Mouse (Mus musculus) liver, embryonic 14.5 days (tissue): ENCODE measurements around the gene Trim41. TPM values are rescaled to one million over a fixed set of nuclear protein-coding genes. Genes with fewer than 3 reads are reported as not detected.

Source experiments
- ATAC-seq: fragments of 200-750 bp; cut with Nextera tagmentation; 2 replicates; pipeline ENCODE4 v1.8.0; 2017; ENCODE audit warnings: moderate number of reproducible peaks, mild to moderate bottlenecking, moderate library complexity; ENCODE audit not compliant: insufficient read depth
- DNase-seq, 3 experiments: peaks; one replicate each; pipeline ENCODE4 v3.0.0-alpha.2; 2012 to 2013; ENCODE audit warnings: low read depth in 3 of 3, low spot score in 3 of 3
- H3K27ac ChIP-seq: fragments of 300-500 bp; sonication (generic); 2 replicates; pipeline ENCODE4 v1.5.1; 2014; ENCODE audit warnings: moderate library complexity, mild to moderate bottlenecking, control low read depth, inconsistent platforms
- H3K27me3 ChIP-seq: fragments of 300-500 bp; sonication (generic); 2 replicates; pipeline ENCODE4 v1.6.1; 2014; ENCODE audit warnings: mild to moderate bottlenecking, low read length, moderate library complexity; ENCODE audit not compliant: control insufficient read depth, insufficient read depth
- H3K36me3 ChIP-seq: fragments of 300-500 bp; sonication (generic); replicated peaks from 2 replicates; pipeline ENCODE4 v1.6.1; 2014; ENCODE audit warnings: low read depth; ENCODE audit not compliant: control insufficient read depth, insufficient read depth
- H3K4me1 ChIP-seq, 2 experiments: fragments of 200-500 bp in 1 of 2; fragments of 300-500 bp in 1 of 2; sonication (generic) in 1 of 2; replicated peaks; 2 replicates each; pipeline ENCODE4 v1.6.1; 2012 to 2014; ENCODE audit warnings: antibody characterized with exemption in 1 of 2, inconsistent platforms in 1 of 2, low read length in 1 of 2; ENCODE audit not compliant: control insufficient read depth in 2 of 2, insufficient read depth in 2 of 2
- H3K4me2 ChIP-seq: fragments of 300-500 bp; sonication (generic); 2 replicates; pipeline ENCODE4 v1.6.1; 2014; ENCODE audit warnings: low read depth, mild to moderate bottlenecking, control low read depth, moderate library complexity
- H3K4me3 ChIP-seq, 2 experiments: fragments of 200-500 bp in 1 of 2; fragments of 300-500 bp in 1 of 2; sonication (generic) in 1 of 2; 2 replicates each; pipeline ENCODE4 v1.5.1; 2012 to 2014; ENCODE audit warnings: low read depth in 2 of 2, low read length in 2 of 2, mild to moderate bottlenecking in 2 of 2, control low read depth in 1 of 2, inconsistent platforms in 1 of 2, moderate library complexity in 1 of 2; ENCODE audit not compliant: insufficient read depth in 1 of 2
- H3K9ac ChIP-seq: fragments of 300-500 bp; sonication (generic); replicated peaks from 2 replicates; pipeline ENCODE4 v1.6.1; 2014; ENCODE audit warnings: mild to moderate bottlenecking, control low read depth, moderate library complexity
- H3K9me3 ChIP-seq: fragments of 300-500 bp; sonication (generic); 2 replicates; pipeline ENCODE4 v1.6.1; 2016; ENCODE audit warnings: low read length, mixed read lengths; ENCODE audit not compliant: control insufficient read depth
- CTCF ChIP-seq: IDR thresholded peaks from 2 replicates; pipeline ENCODE4 v1.5.1; 2016; ENCODE audit warnings: antibody characterized with exemption, low read depth, control low read depth
- EP300 ChIP-seq: IDR thresholded peaks from 2 replicates; pipeline ENCODE4 v1.6.1; 2016; ENCODE audit warnings: antibody characterized with exemption, low read depth
- WGBS: fragments of 180-500 bp; shearing (Covaris S2); extraction: QIAGEN DNeasy Blood & Tissue Kit; methylation state at CpG from one replicate; pipeline ENCODE4 v1.1.7; 2014; ENCODE audit not compliant: insufficient replicate concordance; 5-methylcytosine and 5-hydroxymethylcytosine counted together
- polyA plus RNA-seq, 2 experiments: library from polyadenylated mRNA; depleted of rRNA in 1 of 2; stranded (reverse) in 1 of 2; unstranded in 1 of 2; fragments of >200 nt; fragmentation: Nextera tagmentation in 1 of 2; extraction: Ambion mirVana in 1 of 2; gene quantifications; 2 replicates each; pipeline versions ENCODE4 v1.2.1 to v1.2.3; 2012 to 2014

Trim41 gene
- polyA plus RNA-seq, 2 experiments, result 1.0 to 9.2 TPM

DNA sequence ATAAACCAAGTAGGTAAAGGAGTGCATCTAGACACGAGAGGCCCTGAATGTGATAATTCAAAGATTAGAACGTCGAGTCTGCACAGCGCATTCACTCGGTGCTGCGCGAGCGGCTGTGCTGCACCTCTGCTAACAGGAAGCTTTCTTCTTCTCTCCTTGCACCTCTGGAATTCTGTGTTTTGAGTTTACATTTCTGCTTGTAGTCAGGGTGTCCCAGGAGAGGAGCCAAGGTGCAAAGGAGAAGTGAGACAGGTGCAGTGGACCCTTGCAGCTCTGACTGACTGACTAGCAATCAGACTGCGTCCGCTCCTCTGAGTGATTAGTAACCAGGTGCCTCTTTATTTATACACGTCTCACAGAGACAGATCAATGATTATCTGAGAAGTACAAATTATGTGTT is 26.0 kb upstream of the Trim41 start:
- ATAC-seq, result no peak
- WGBS, result 71% methylated on average over 11 of the region's 11 CpGs

GRCm38 (mm10) chr11:48842378-48842792 is 25.2 kb upstream of the Trim41 start:
- 65% methylated on average over 4 of the region's 4 CpGs for WGBS
- Histone ChIP-seq H3K4me1 (peaks cover 6% of the 10 kb centered on the region in 2 experiments), H3K9me3 (no peaks in the 10 kb centered on the region), H3K36me3 (no peaks in the 10 kb centered on the region), H3K9ac (no peak overlapping the region), H3K27ac (no peak overlapping the region), H3K27me3 (peaks cover 1% of the 10 kb centered on the region), H3K4me2 (no peak overlapping the region), H3K4me3 (no peak overlapping the region)
- DNase-seq (no peak), ATAC-seq (no peak)
- TF ChIP-seq CTCF (no peak), EP300 (no peak)

More for the DNA sequence above, 26.0 kb upstream of the Trim41 start:
- H3K36me3 ChIP-seq, result no peaks in the 10 kb centered on the region
- TF ChIP-seq EP300 (no peak), CTCF (no peak)
- H3K27me3 ChIP-seq, result no peaks in the 10 kb centered on the region
- H3K4me1 ChIP-seq, result peaks cover 3 to 5% of the 10 kb centered on the region in 2 experiments
- DNase-seq, result no peak
- no peak overlapping the region for H3K4me2 ChIP-seq
- H3K27ac ChIP-seq, result no peak overlapping the region
- H3K9me3 ChIP-seq, result no peaks in the 10 kb centered on the region
- H3K9ac ChIP-seq, result no peak overlapping the region
- H3K4me3 ChIP-seq, result no peak overlapping the region

DNA sequence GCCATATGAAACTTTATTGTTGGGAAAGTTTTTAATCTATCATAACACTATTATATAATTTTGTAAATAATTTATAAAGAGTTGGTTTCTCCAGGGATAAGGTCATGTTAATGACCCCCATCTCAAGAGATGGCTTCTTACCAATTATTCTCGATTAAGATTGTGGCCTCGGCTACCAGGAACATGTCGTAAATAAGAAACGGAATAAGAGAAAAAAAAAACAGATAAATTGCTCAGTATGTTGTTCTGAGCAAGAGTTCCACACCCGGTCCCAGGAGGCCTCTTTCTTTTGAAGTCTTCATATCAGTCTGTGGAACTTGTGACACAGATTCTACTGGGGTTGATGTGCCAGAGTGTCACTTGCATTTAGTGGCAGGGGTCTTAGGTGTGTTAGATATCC is 24.1 kb upstream of the Trim41 start:
- Histone ChIP-seq H3K4me2 (no peak overlapping the region), H3K27ac (no peak overlapping the region), H3K36me3 (no peaks in the 10 kb centered on the region), H3K4me1 (peaks cover 6 to 11% of the 10 kb centered on the region in 2 experiments), H3K9ac (no peak overlapping the region), H3K9me3 (no peaks in the 10 kb centered on the region), H3K4me3 (no peak overlapping the region), H3K27me3 (peaks cover 11% of the 10 kb centered on the region)
- DNase-seq, result no peak
- TF ChIP-seq EP300 (no peak), CTCF (no peak)
- no peak for ATAC-seq
- 62% methylated on average over 5 of the region's 5 CpGs for whole genome bisulfite sequencing

GRCm38 (mm10) chr11:48840805-48841204 is 23.7 kb upstream of the Trim41 start:
- no peak overlapping the region for H3K9ac ChIP-seq
- TF ChIP-seq EP300 (no peak), CTCF (no peak)
- H3K27me3 ChIP-seq, result peaks cover 11% of the 10 kb centered on the region
- H3K4me1 ChIP-seq, result peaks cover 6 to 11% of the 10 kb centered on the region in 2 experiments
- no peaks in the 10 kb centered on the region for H3K9me3 ChIP-seq
- no peak overlapping the region for H3K4me3 ChIP-seq
- H3K36me3 ChIP-seq, result no peaks in the 10 kb centered on the region
- DNase-seq (no peak), ATAC-seq (no peak)
- H3K4me2 ChIP-seq, result no peak overlapping the region
- H3K27ac ChIP-seq, result no peak overlapping the region

DNA sequence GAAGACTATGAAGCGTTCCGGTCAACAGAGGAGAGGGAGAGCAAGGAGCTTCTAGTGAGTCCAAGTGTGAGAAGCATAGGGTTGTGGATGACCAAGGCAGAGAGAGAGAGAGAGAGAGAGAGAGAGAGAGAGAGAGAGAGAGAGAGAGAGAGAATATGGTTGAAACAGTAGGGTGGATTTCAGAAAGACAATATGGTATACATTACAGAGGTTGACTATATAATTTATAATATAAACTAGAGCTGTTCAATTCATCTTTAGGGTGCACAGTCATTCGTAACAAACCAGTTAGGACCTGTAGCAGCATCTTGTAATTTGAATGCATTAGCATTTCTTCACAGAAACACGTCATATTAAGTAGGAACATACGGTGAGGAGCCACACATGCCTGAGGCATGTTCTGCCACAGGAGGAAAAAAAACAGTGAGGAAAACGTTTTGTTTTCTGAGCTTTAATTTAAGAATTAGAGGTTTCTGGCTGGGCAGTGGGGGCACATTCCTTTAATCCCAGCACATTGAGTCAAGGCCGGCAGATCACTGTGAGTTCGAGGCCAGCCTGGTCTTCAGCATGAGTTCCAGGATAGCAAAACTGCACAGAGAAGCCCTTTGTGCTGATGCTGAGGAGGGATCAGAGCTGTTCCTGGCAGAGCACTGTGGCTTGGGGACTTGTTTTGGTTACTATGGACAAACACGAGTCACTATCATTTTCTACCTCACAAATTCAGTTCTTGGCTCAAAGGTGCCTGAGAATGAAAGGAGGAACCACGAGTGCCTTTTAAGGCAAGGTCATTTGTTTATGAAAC is 21.9 kb upstream of the Trim41 start:
- Histone ChIP-seq H3K4me1 (peaks cover 11 to 12% of the 10 kb centered on the region in 2 experiments; a peak in 3 of 4 replicates), H3K9me3 (no peaks in the 10 kb centered on the region), H3K27ac (no peak overlapping the region), H3K9ac (no peak overlapping the region), H3K36me3 (no peaks in the 10 kb centered on the region), H3K27me3 (peaks cover 11% of the 10 kb centered on the region), H3K4me2 (peak overlapping the region; percentile 88), H3K4me3 (no peak overlapping the region)
- no peak for ATAC-seq
- WGBS, result 68% methylated on average over 10 of the region's 10 CpGs
- DNase-seq, result no peak
- TF ChIP-seq EP300, result no peak
- TF ChIP-seq CTCF, result no peak
